Mouse (Mus musculus) neural tube, embryonic 10.5 days (tissue): ENCODE data around the gene Hrh1.
"Not testable (repeated sequence)": the region's sequence is repeated elsewhere in the genome, so short reads cannot be mapped to it uniquely, and the experiment has no call there.

Experiments used
- DNase-seq: peaks from one replicate; pipeline ENCODE4 v3.0.0-alpha.2; 2017; ENCODE audit warnings: low spot score; ENCODE audit errors: extremely low spot score

Hrh1 gene

DNA sequence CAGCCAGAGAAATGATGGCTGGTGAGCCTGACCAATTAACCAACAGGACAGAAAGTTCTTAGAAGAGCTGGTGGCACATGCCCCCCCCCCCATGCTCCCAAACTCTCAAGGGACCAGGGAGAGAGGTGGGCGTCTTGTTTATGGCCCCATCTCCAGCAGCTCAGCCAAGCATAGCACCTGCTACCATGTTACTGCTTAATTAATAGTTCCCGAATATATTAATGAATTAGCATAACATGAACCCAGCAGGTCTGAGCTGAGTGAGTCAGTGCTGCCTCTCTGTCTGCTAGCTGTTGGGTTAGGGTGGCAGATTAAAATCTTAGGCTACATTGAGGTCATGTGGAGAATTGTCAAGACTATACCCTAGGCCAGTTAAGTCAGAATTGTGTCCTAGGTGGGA, 62.2 kb downstream of the Hrh1 start:
- DNase-seq: no peak

DNA sequence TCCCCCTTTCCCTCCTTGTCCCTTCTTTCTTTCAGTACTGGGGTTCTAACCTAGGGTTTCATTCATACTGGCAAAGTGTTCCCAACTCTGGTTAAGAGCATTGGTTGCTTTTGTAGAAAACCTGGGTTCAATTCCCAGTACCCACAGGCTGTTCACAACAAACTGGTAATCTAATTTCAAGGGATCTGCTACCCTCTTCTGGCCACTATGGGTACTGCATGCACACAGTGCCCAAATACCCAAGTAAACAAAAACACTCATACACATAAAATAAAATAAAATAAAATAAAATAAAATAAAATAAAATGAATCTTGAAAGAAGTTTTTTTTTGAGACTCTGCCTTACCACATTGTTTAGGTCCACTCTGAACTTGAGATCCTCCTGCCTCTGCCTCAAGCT, 63.8 kb downstream of the Hrh1 start:
- no peak for DNase-seq

DNA sequence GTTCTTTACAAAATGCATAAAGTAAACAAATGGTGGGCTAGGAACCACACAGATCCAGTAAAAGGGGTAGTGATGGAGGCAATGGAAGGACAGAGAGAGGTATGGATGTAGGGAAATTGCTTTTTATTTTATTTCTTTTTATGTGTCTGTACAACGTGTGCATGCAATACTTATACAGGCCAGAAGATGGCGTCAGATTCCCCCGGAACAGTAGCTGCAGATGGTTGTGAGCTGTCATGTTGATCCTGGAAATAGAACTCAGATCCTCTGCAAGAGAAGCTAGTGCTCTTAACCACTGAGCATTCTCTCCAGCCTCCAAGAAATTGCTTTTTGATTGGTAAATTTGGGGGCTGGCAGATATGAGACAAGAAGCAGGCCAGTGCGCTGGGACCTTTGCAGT, 65.0 kb downstream of the Hrh1 start:
- peak; percentile 42 for DNase-seq

DNA sequence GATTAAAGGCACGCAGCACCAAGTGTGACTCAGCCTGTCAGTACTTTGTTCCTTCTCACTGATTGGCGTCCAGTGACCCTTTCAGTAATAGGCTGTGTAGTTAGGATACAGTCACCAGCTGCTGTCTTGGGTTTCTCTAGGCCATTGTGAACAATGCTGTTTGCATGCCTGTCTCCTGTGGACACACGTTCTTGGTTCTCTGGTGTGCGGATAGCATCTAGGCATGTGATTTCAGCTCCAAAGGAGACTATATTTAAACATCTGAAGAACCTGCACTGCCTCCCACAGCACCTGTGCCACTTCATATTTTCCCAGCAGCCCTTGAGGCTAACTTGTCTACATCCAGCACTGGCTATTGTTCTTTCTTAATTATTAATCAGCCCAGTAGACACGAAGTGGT, 75.8 kb downstream of the Hrh1 start:
- no peak for DNase-seq

DNA sequence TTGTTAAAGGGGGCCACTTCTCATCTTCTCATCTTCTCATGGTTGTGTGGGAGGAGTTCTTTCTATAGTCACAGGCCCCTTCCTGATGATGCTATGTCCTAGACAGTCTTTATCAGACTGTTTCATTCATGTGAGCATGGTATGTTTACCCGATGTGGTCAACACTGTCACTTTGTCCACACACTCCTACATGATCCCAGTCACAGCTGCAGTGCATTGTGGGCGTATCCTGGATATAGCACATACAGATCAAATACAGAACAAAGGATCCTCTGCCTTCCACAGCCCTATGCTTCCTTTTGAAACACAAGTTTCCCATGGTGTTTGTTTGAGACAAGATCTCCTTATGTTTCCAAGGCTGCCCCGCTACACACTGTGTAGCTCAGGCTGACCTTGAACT, 76.3 kb downstream of the Hrh1 start:
- no peak for DNase-seq

DNA sequence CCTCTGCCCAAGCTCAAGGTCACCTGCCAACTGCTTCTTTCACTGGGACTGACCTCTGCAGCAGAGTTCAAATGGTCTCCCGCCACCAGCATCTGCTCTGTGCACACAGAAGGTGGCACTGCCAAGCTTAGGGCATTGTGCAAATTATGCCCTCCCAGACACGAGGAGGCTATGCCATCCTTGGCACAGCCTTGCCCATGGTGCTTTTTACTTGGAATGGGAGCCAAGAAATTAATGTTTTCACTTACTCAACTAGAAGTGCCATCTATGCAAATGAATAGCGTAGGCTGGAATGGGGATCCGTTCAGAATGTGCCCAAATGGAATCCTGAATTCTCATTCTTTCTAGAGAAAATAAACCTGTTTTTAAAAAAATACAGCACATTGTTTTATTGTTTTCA, 77.2 kb downstream of the Hrh1 start:
- DNase-seq: no peak

DNA sequence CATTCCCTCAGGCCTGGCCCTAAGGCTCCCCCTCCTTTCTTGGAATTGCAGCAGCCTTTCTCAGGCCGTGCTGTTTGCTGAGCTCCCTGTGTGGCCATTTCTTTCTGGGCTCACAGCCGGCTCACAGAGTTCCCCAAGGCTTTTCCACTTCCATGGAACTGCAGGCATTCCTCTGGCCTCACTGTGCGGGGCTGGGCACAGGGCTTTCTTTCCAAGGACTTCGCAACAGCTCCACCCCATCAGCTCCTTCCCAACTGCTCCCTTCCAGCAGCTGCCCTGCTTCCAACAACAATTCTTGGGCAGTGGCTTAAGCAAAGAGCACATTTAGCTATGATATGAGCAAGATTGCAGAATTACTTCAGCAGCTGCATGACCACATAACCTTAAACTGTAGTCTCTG, 81.0 kb downstream of the Hrh1 start:
- no peak for DNase-seq

DNA sequence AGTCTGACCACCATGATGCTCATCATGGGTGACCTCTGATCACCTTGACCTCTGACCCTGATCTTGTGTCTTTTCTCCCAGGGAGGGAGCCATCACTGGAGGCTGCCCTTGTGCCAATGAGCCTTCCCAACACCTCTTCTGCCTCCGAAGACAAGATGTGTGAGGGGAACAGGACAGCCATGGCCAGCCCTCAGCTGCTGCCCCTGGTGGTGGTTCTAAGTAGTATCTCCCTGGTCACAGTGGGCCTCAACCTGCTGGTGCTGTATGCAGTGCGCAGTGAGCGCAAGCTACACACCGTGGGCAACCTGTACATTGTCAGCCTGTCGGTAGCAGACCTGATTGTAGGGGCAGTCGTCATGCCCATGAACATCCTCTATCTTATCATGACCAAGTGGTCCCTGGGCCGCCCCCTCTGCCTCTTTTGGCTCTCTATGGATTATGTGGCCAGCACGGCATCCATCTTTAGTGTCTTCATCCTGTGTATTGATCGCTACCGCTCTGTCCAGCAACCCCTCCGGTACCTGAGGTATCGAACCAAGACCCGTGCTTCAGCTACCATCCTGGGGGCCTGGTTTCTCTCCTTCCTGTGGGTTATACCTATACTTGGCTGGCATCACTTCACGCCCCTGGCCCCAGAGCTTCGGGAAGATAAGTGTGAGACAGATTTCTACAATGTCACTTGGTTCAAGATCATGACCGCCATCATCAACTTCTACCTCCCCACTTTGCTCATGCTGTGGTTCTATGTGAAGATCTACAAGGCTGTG, 82.1 kb downstream of the Hrh1 start:
- no peak for DNase-seq

DNA sequence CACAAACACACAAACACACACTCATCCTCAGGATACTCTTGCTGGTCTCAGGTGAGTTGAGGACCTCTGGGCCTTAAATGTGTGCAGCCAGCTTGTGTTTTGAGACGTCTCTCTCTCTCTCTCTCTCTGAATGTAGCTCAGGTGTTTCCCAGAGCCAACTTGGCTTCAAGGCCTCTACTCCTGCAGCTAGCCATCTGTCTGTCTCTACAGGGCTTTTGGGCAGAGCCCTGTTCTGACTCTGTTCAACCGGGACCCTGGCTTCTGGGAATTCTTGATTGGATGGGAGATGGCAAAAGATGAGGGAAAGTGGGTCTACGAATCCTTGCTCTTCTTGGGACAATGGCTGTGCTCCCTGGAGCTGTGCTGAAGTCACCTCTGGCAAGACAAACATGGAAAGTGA, 91.6 kb downstream of the Hrh1 start:
- DNase-seq: no peak

DNA sequence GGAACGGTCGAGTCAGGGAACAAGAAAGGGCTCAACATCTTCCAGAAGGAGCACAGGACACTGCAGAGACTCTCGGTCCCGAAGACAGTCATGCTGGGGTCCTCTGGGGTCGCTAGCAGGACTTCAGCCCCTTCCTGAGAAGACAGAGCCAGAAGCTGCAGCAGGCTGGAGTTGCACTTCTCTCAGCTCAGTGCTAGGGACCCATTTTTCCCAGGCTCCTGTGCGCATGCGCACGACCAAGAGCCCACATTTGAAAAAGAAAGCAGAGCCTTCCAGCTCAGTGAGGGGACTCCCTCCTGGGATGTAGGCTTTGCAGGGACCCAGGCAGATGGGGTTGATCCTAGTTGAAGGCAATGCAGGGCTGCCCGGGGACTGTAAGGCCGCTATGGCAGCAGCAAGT, 94.9 kb downstream of the Hrh1 start:
- DNase-seq: peak; percentile 19

DNA sequence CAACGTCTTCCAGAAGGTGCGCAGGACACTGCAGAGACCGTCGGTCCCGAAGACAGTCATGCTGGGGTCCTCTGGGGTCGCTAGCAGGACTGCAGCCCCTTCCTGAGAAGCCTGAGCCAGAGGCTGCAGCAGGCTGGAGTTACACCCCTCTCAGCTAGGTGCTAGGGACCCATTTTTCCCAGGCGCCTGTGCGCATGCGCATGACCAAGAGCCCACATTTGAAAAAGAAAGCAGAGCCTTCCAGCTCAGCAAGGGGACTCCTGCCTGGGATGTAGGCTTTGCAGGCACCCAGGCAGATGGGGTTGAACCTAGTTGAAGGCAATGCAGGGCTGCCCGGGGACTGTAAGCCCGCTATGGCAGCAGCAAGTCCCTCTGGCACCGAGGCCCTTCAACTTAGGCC, 97.3 kb downstream of the Hrh1 start:
- not testable (repeated sequence) for DNase-seq

DNA sequence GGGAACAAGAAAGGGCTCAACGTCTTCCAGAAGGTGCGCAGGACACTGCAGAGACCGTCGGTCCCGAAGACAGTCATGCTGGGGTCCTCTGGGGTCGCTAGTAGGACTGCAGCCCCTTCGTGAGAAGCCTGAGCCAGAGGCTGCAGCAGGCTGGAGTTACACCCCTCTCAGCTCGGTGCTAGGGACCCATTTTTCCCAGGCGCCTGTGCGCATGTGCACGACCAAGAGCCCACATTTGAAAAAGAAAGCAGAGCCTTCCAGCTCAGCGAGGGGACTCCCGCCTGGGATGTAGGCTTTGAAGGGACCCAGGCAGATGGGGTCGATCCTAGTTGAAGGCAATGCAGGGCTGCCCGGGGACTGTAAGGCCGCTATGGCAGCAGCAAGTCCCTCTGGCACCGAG, 116.3 kb downstream of the Hrh1 start:
- peak; percentile 11 for DNase-seq

DNA sequence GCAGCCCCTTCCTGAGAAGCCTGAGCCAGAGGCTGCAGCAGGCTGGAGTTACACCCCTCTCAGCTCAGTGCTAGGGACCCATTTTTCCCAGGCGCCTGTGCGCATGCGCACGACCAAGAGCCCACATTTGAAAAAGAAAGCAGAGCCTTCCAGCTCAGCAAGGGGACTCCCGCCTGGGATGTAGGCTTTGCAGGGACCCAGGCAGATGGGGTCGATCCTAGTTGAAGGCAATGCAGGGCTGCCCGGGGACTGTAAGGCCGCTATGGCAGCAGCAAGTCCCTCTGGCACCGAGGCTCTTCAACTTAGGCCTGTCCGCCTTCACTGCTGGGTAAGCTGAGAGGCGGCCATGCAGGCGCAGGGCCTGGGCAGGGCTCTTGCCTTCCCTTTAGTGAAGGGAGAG, 131.0 kb downstream of the Hrh1 start:
- DNase-seq: not testable (repeated sequence)
